Mouse (Mus musculus) layer of hippocampus, adult 9-11 months (tissue): Measurements from ENCODE around the gene Mup18.
"Not testable (repeated sequence)": the region's sequence is repeated elsewhere in the genome, so short reads cannot be mapped to it uniquely, and the experiment has no call there.

Experiments used
- DNase-seq: peaks from one replicate; pipeline ENCODE4 v3.0.0; 2022

The Mup18 gene

DNA sequence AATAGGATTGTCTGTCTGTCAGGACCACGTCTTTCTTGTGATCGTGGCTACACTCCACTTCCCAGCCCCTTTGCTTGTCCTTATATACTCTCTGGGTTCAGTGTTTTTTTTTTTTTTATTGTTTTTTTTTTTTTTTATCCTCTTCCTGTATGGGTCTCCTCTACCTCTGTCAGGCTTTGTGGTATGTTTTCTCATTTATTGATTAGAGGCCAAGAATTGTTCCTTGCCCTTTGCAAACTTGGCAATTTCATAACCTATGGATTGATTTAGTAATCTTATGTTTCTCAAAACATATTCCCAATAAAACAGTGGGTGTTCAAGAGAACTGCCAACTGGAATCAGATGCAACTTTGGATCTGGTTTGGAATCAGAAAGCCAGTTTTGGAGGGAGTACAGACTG is at the start of gene Mup18:
Gene Mup18, minus strand, starts transcription at position 101 of the 400 bp plus-strand sequence.
- not testable (repeated sequence) for DNase-seq

GRCm38 (mm10) chr4:61714296-61714695 is 40.4 kb upstream of the Mup18 start:
- DNase-seq: not testable (repeated sequence)
